Mouse (Mus musculus) brain, adult 10 weeks (tissue): ENCODE results near the gene Tceal8. TPM values are rescaled to one million over a fixed set of nuclear protein-coding genes. Genes with fewer than 3 reads are reported as not detected.

ENCODE experiments used
- polyA plus RNA-seq: library from polyadenylated mRNA; stranded (reverse); fragments of 350-450 nt; fragmentation: Illumina TruSeq; extraction: RNeasy Lipid Tissue Mini Kit (QIAGEN cat#74804); gene quantifications from one replicate; pipeline ENCODE4 v1.2.3, GENCODE M21; 2015; ENCODE audit warnings: low read depth, low replicate concordance

Gene Tceal8
- 95.4 TPM for polyA plus RNA-seq

GRCm38 (mm10) chrX:136172118-136172551 lies at the start of gene Tceal8:
Gene Tceal8, minus strand, starts transcription at chrX:136172342.

GRCm38 (mm10) chrX:136214729-136215677 lies 42.9 kb upstream of the Tceal8 start, which contains the start of the genes Tceal7 and Bex1:
Gene Tceal7, plus strand, starts transcription at chrX:136214779.
Gene Bex1, minus strand, starts transcription at chrX:136215513.

GRCm38 (mm10) chrX:136203664-136204066 lies 31.5 kb upstream of the Tceal8 start, which contains the start of gene Tceal5:
Gene Tceal5, minus strand, starts transcription at chrX:136203876.

GRCm38 (mm10) chrX:136138827-136139639 lies 33.1 kb downstream of the Tceal8 start, which contains the start of gene Bex4:
Gene Bex4, plus strand, starts transcription at chrX:136138996.

Other genes with a start within 250 kb of the Tceal8 start
- gene Arxes2, start 178.5 kb downstream of the Tceal8 start, polyA plus RNA-seq: 95.2 TPM
- gene Arxes1, start 139.0 kb downstream of the Tceal8 start, polyA plus RNA-seq: 35.9 TPM
- 501 TPM for gene Bex2, start 104.1 kb downstream of the Tceal8 start, polyA plus RNA-seq
- not detected for gene Nxf3, start 87.1 kb downstream of the Tceal8 start, polyA plus RNA-seq
- 52.3 TPM for gene Bex4, start 33.3 kb downstream of the Tceal8 start, polyA plus RNA-seq
- 163 TPM for gene Tceal5, start 31.5 kb upstream of the Tceal8 start, polyA plus RNA-seq
- gene Tceal7, start 42.4 kb upstream of the Tceal8 start, polyA plus RNA-seq: 3.3 TPM
- gene Bex1, start 43.2 kb upstream of the Tceal8 start, polyA plus RNA-seq: 139 TPM
- 226 TPM for gene Tceal9, start 72.7 kb upstream of the Tceal8 start, polyA plus RNA-seq
- gene Bex3, start 97.9 kb upstream of the Tceal8 start, polyA plus RNA-seq: 451 TPM